Mouse (Mus musculus) lung, postnatal 0 days (tissue): ENCODE measurements around the gene Esrp2. TPM values are rescaled to one million over a fixed set of nuclear protein-coding genes. Genes with fewer than 3 reads are reported as not detected.

Experiments used
- ATAC-seq: fragments of 200-750 bp; cut with Nextera tagmentation; 2 replicates; pipeline ENCODE4 v1.8.0; 2017; ENCODE audit warnings: moderate library complexity
- DNase-seq: peaks from one replicate; pipeline ENCODE4 v3.0.0-alpha.2; 2016; ENCODE audit warnings: low spot score
- H3K27ac ChIP-seq: fragments of 300-500 bp; sonication (generic); 2 replicates; pipeline ENCODE4 v1.5.1; 2014; ENCODE audit warnings: antibody characterized with exemption, mild to moderate bottlenecking, low read length, mixed read lengths
- H3K27me3 ChIP-seq: fragments of 300-500 bp; sonication (generic); replicated peaks from 2 replicates; pipeline ENCODE4 v1.6.1; 2014; ENCODE audit warnings: low read length, mixed read lengths; ENCODE audit not compliant: insufficient read depth
- H3K36me3 ChIP-seq: fragments of 300-500 bp; sonication (generic); 2 replicates; pipeline ENCODE4 v1.6.1; 2014; ENCODE audit warnings: low read length, mixed read lengths; ENCODE audit not compliant: insufficient read depth
- H3K4me1 ChIP-seq: fragments of 300-500 bp; sonication (generic); 2 replicates; pipeline ENCODE4 v1.6.1; 2014; ENCODE audit warnings: antibody characterized with exemption, low read depth, low read length, mixed read lengths; ENCODE audit not compliant: insufficient read depth
- H3K4me2 ChIP-seq: fragments of 300-500 bp; sonication (generic); replicated peaks from 2 replicates; pipeline ENCODE4 v1.6.1; 2014; ENCODE audit warnings: low read depth, mild to moderate bottlenecking, low read length, moderate library complexity, mixed read lengths
- H3K4me3 ChIP-seq: fragments of 300-500 bp; sonication (generic); 2 replicates; pipeline ENCODE4 v1.5.1; 2014; ENCODE audit warnings: low read depth, low read length
- H3K9ac ChIP-seq: fragments of 300-500 bp; sonication (generic); replicated peaks from 2 replicates; pipeline ENCODE4 v1.6.1; 2014; ENCODE audit warnings: low read depth, mild to moderate bottlenecking
- H3K9me3 ChIP-seq: fragments of 300-500 bp; sonication (generic); 2 replicates; pipeline ENCODE4 v1.6.1; 2016; ENCODE audit warnings: low read length, mixed read lengths
- CTCF ChIP-seq: IDR thresholded peaks from 2 replicates; pipeline ENCODE4 v1.5.1; 2016; ENCODE audit warnings: antibody characterized with exemption, mild to moderate bottlenecking
- EP300 ChIP-seq: IDR thresholded peaks from 2 replicates; pipeline ENCODE4 v1.6.1; 2016; ENCODE audit warnings: antibody characterized with exemption, mild to moderate bottlenecking, control low read depth
- WGBS: fragments of 180-500 bp; shearing (Covaris S2); extraction: QIAGEN DNeasy Blood & Tissue Kit; methylation state at CpG from one replicate; pipeline ENCODE4 v1.1.7; 2014; 5-methylcytosine and 5-hydroxymethylcytosine counted together
- polyA plus RNA-seq: library from polyadenylated mRNA; unstranded; fragments of >200 nt; fragmentation: Nextera tagmentation; extraction: Ambion mirVana; gene quantifications from 2 replicates; pipeline ENCODE4 v1.2.1, GENCODE M21; 2015

Gene Esrp2
- polyA plus RNA-seq, 1 experiment from 2014 or later: 38.4 TPM

GRCm38 (mm10) chr8:106149801-106150652 is 13.3 kb upstream of the Esrp2 start, which contains the start of gene Pla2g15:
Gene Pla2g15, plus strand, starts transcription at chr8:106150399.
- peak within 1 kb of the TSS; percentile 43; the same call in 1 of the 2 replicates for H3K27ac ChIP-seq
- ATAC-seq: peak; percentile 94

DNA sequence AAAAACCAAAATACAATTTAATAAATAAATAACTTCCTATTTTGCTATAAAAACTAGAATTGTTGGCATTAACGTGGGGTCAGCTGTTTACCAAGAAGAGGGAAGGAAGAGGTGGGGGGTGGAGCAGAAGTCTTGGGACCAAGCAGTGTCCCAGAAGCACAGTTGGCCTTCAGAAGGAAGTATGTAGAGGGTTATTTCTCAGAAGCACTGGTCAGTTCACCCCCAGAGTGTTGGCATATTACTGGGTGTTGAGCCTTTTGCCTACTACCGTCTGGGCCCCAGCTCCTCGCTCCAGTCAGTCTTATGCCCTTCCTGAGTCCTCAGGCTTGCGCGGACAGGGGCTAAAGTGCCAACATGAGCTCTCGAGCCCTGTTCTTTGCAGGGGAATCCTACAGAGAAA is 12.3 kb upstream of the Esrp2 start:
- TF ChIP-seq EP300 (no peak), CTCF (no peak)

More at GRCm38 (mm10) chr8:106149801-106150652, 13.3 kb upstream of the Esrp2 start, which contains the start of gene Pla2g15:
- peak within 1 kb of the TSS; percentile 77 for H3K4me2 ChIP-seq
- peaks cover 5% of the 10 kb centered on the region; the same call in 1 of the 2 replicates for H3K4me1 ChIP-seq
- H3K27me3 ChIP-seq: no peaks in the 10 kb centered on the region
- TF ChIP-seq CTCF: peak; percentile 14
- TF ChIP-seq EP300: 0 out of 2 replicates have a peak, but pooled peaks have one; percentile 15
- WGBS: under 1% methylated on average over 38 of the region's 38 CpGs
- no peaks in the 10 kb centered on the region for H3K9me3 ChIP-seq
- H3K4me3 ChIP-seq: peak within 1 kb of the TSS; percentile 73
- H3K36me3 ChIP-seq: 0 out of 2 replicates have a peak, but pooled peaks cover 2% of the 10 kb centered on the region
- DNase-seq: peak; percentile 95
- H3K9ac ChIP-seq: peak within 1 kb of the TSS; percentile 58

GRCm38 (mm10) chr8:106147868-106148565 is 11.2 kb upstream of the Esrp2 start:
- Histone ChIP-seq H3K27ac (0 out of 2 replicates have a peak overlapping the region, but pooled peaks have one; percentile 27), H3K4me3 (no peak overlapping the region), H3K4me1 (peaks cover 5% of the 10 kb centered on the region; the same call in 1 of the 2 replicates), H3K9ac (no peak overlapping the region), H3K4me2 (no peak overlapping the region), H3K36me3 (no peaks in the 10 kb centered on the region), H3K27me3 (no peaks in the 10 kb centered on the region), H3K9me3 (no peaks in the 10 kb centered on the region)
- TF ChIP-seq EP300: no peak
- TF ChIP-seq CTCF: no peak
- ATAC-seq: peak; percentile 23
- DNase-seq: peak; percentile 66
- WGBS: 76% methylated on average over 6 of the region's 6 CpGs

More for the DNA sequence above, 12.3 kb upstream of the Esrp2 start:
- Histone ChIP-seq H3K9ac (no peak overlapping the region), H3K27me3 (no peaks in the 10 kb centered on the region), H3K4me2 (no peak overlapping the region), H3K9me3 (no peaks in the 10 kb centered on the region), H3K4me3 (no peak overlapping the region), H3K4me1 (peaks cover 5% of the 10 kb centered on the region; the same call in 1 of the 2 replicates), H3K27ac (no peak overlapping the region), H3K36me3 (no peaks in the 10 kb centered on the region)
- ATAC-seq: no peak
- WGBS: 83% methylated on average over 6 of the region's 6 CpGs
- DNase-seq: peak; percentile 47

- Histone ChIP-seq H3K27ac (peak overlapping the region; percentile 26; the same call in 1 of the 2 replicates), H3K27me3 (no peaks in the 10 kb centered on the region), H3K4me2 (no peak overlapping the region), H3K9ac (no peak overlapping the region), H3K36me3 (no peaks in the 10 kb centered on the region), H3K9me3 (no peaks in the 10 kb centered on the region), H3K4me3 (no peak overlapping the region), H3K4me1 (peaks cover 4% of the 10 kb centered on the region; the same call in 1 of the 2 replicates)
- TF ChIP-seq CTCF (no peak), EP300 (no peak)
- WGBS: 83% methylated on average over 4 of the region's 4 CpGs
- DNase-seq: no peak
- ATAC-seq: no peak
Measured at GRCm38 (mm10) chr8:106146014-106146413, 9.2 kb upstream of the Esrp2 start.

- Histone ChIP-seq H3K27ac (peak overlapping the region; percentile 26; the same call in 1 of the 2 replicates), H3K4me3 (no peak overlapping the region), H3K9me3 (no peaks in the 10 kb centered on the region), H3K27me3 (no peaks in the 10 kb centered on the region), H3K4me1 (no peaks in the 10 kb centered on the region), H3K4me2 (no peak overlapping the region), H3K9ac (no peak overlapping the region), H3K36me3 (no peaks in the 10 kb centered on the region)
- DNase-seq: peak; percentile 85
- TF ChIP-seq CTCF (no peak), EP300 (no peak)
- 73% methylated on average over 2 of the region's 2 CpGs for WGBS
- peak; percentile 30 for ATAC-seq
Measured at GRCm38 (mm10) chr8:106145331-106145730, 8.6 kb upstream of the Esrp2 start.

- no peak overlapping the region for H3K27ac ChIP-seq
- 9% methylated on average over 13 of the region's 13 CpGs for WGBS
- no peak overlapping the region for H3K4me3 ChIP-seq
- DNase-seq (peak; percentile 94), ATAC-seq (no peak)
- H3K4me1 ChIP-seq: peaks cover 3% of the 10 kb centered on the region; the same call in 1 of the 2 replicates
- no peak overlapping the region for H3K9ac ChIP-seq
- no peaks in the 10 kb centered on the region for H3K36me3 ChIP-seq
- H3K9me3 ChIP-seq: no peaks in the 10 kb centered on the region
- peaks cover 5% of the 10 kb centered on the region; the same call in 1 of the 2 replicates for H3K27me3 ChIP-seq
- H3K4me2 ChIP-seq: no peak overlapping the region
- no peak for TF ChIP-seq EP300
- peak; percentile 98 for TF ChIP-seq CTCF
Measured at GRCm38 (mm10) chr8:106140769-106141168, 4.0 kb upstream of the Esrp2 start.
